Mouse (Mus musculus) T-helper 1 cell (primary cell): ENCODE measurements at regions not wholly inside any gene's neighbourhood (a gene's known extent, or its start where the extent isn't known, plus 50 kb on each side); places are given as distances from the start of the nearest gene placed in this dataset.

Experiments used
- in situ Hi-C: fragments of 300-600 bp; cut with MboI, MseI; formaldehyde crosslinking; loops from one replicate; pipeline ENCODE4 v1.15.1; 2025; ENCODE audit warnings: high pct_unique_total_duplicates

DNA sequence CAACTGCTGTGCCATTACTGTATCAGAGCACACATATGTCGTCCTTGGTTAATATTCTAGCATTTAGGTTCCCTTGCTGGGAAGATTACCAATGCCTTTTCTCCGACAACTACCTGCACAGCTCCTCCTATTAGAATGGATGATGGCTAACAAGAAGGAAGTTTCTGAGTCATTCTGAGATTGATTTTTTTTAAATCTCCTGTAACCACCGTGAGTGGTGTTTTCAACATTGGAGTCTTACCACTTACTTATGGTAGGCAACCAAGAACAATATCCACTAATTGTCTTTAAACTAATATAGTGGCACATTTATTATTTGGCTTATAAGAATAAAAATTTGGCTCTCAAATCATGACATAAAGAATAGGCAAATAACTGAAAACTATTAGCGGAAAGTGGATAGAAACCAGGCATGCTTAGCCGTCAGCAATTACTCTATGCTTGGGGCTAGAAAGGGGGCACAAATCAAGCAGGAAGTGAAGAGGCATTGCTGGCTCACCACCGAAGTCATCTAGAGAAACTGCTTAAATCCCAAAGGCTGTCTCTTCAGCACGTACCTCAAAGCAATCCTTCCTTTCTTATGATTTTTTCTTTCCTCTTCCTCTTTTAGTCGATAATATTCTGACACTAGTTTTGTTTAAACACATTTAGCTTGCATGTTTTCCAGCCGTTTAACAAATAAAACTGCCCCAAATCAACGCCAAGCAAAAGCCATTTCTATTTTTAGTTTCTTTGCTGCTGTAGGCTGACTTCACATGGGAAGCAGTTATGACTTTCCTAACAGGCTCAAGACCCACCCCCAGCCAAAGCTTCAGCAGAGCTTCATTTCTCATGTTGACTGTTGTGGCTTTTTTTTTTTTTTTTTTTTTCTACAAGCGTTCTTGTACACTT, 484.8 kb upstream of the Gm7489 start:
- in situ Hi-C loops: loop anchor here (10.0 kb wide), 1 partner anchor 725 kb away; no protein-coding TSS in a partner anchor

DNA sequence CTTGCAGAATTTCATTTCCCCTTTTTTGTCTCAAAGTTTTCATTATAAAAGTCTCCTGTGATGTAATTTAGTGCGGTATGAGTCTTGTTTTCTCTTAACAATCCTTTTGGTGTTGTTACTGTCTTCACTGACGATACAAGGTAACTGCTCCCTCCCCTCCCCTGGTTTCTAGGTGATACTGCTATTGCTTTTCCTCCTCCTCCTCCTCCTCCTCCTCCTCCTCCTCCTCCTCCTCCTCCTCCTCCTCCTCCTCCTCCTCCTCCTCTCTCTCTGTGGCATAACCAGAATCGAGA, 484.2 kb upstream of the Gm7489 start:
- in situ Hi-C loops: loop anchor here (10.0 kb wide), 1 partner anchor 724 kb away; no protein-coding TSS in a partner anchor
